Mouse (Mus musculus) heart, embryonic 14.5 days (tissue): Measurements from ENCODE around the gene Pdia5. TPM values are rescaled to one million over a fixed set of nuclear protein-coding genes. Genes with fewer than 3 reads are reported as not detected.

Experiments
- ATAC-seq: fragments of 200-750 bp; cut with Nextera tagmentation; 2 replicates; pipeline ENCODE4 v1.8.0; 2017; ENCODE audit warnings: low read depth, moderate TSS enrichment; ENCODE audit not compliant: insufficient number of reproducible peaks, insufficient read depth, low FRiP score
- H3K27ac ChIP-seq, 2 experiments: fragments of 200-500 bp in 1 of 2; fragments of 300-500 bp in 1 of 2; sonication (generic) in 1 of 2; replicated peaks in 1 of 2; 2 replicates each; pipeline ENCODE4 v1.5.1; 2012 to 2014; ENCODE audit warnings: low read depth in 2 of 2, low read length in 2 of 2, control low read depth in 1 of 2, mild to moderate bottlenecking in 1 of 2, mixed read lengths in 1 of 2; ENCODE audit not compliant: control insufficient read depth in 1 of 2, insufficient read depth in 1 of 2
- H3K27me3 ChIP-seq: fragments of 300-500 bp; sonication (generic); 2 replicates; pipeline ENCODE4 v1.6.1; 2014; ENCODE audit warnings: mild to moderate bottlenecking, low read length, control low read depth; ENCODE audit not compliant: control insufficient read depth, insufficient read depth
- H3K36me3 ChIP-seq: fragments of 300-500 bp; sonication (generic); 2 replicates; pipeline ENCODE4 v1.6.1; 2014; ENCODE audit warnings: mild to moderate bottlenecking, control low read depth, low read length, mixed read lengths; ENCODE audit not compliant: control insufficient read depth, insufficient read depth
- H3K4me1 ChIP-seq, 2 experiments: fragments of 200-500 bp in 1 of 2; fragments of 300-500 bp in 1 of 2; sonication (generic) in 1 of 2; 2 replicates each; pipeline ENCODE4 v1.6.1; 2012 to 2014; ENCODE audit warnings: low read length in 2 of 2, control low read depth in 1 of 2, mixed read lengths in 1 of 2; ENCODE audit not compliant: control insufficient read depth in 2 of 2, insufficient read depth in 2 of 2
- H3K4me2 ChIP-seq: fragments of 300-500 bp; sonication (generic); 2 replicates; pipeline ENCODE4 v1.6.1; 2014; ENCODE audit warnings: mild to moderate bottlenecking, low read length
- H3K4me3 ChIP-seq, 2 experiments: fragments of 200-500 bp in 1 of 2; fragments of 300-500 bp in 1 of 2; sonication (generic) in 1 of 2; 2 replicates each; pipeline ENCODE4 v1.5.1; 2012 to 2014; ENCODE audit warnings: low read length in 2 of 2, mild to moderate bottlenecking in 2 of 2, control low read depth in 1 of 2, low read depth in 1 of 2, moderate library complexity in 1 of 2; ENCODE audit not compliant: control insufficient read depth in 1 of 2, insufficient read depth in 1 of 2
- H3K9ac ChIP-seq: fragments of 300-500 bp; sonication (generic); 2 replicates; pipeline ENCODE4 v1.6.1; 2014; ENCODE audit warnings: mild to moderate bottlenecking, low read length
- H3K9me3 ChIP-seq: fragments of 300-500 bp; sonication (generic); 2 replicates; pipeline ENCODE4 v1.6.1; 2016; ENCODE audit warnings: low read length, control low read depth; ENCODE audit not compliant: control insufficient read depth
- WGBS: fragments of 180-500 bp; shearing (Covaris S2); extraction: QIAGEN DNeasy Blood & Tissue Kit; methylation state at CpG from one replicate; pipeline ENCODE4 v1.1.7; 2014; 5-methylcytosine and 5-hydroxymethylcytosine counted together
- polyA plus RNA-seq: library from polyadenylated mRNA; unstranded; fragments of >200 nt; fragmentation: Nextera tagmentation; extraction: Ambion mirVana; gene quantifications from 2 replicates; pipeline ENCODE4 v1.2.1, GENCODE M21; 2014

Gene Pdia5
- polyA plus RNA-seq, 1 experiment from 2014 or later: 14.7 TPM

GRCm38 (mm10) chr16:35380048-35380447 is 110.6 kb downstream of the Pdia5 start:
- Histone ChIP-seq H3K9ac (no peak overlapping the region), H3K4me3 (no peak overlapping the region), H3K4me1 (no peaks in the 10 kb centered on the region), H3K27ac (no peak overlapping the region), H3K9me3 (no peaks in the 10 kb centered on the region), H3K27me3 (no peaks in the 10 kb centered on the region), H3K36me3 (no peaks in the 10 kb centered on the region), H3K4me2 (no peak overlapping the region)
- ATAC-seq: no peak
- 86% methylated on average over 9 of the region's 9 CpGs for WGBS

DNA sequence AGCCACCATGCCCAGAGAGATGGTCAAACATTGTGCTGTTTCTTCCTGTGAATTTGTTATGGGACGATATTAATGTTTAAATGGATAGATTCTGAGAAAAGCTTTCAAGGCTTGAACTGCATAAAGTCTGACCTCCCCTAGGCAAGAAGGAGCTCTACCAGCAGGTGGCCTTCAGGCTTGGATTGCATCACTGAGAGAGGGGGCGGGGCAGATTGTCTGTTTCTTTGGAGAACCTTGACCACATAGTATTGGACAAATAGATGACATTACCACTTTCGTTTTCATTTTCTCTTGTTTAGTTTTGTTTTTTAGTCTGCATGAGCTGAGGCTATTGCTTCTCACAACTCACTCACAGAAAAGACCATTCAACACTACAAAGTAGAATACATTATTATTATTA is 111.3 kb downstream of the Pdia5 start:
- Histone ChIP-seq H3K36me3 (no peaks in the 10 kb centered on the region), H3K27ac (no peak overlapping the region), H3K27me3 (no peaks in the 10 kb centered on the region), H3K4me3 (no peak overlapping the region), H3K9ac (no peak overlapping the region), H3K4me2 (no peak overlapping the region), H3K9me3 (no peaks in the 10 kb centered on the region), H3K4me1 (no peaks in the 10 kb centered on the region)
- no peak for ATAC-seq
- WGBS: 74% methylated on average over 3 of the region's 3 CpGs

- peak overlapping the region; percentile 91 for H3K4me2 ChIP-seq
- peak overlapping the region in 1 of 2 experiments; percentile 21; a peak in 1 of 4 replicates for H3K27ac ChIP-seq
- H3K27me3 ChIP-seq: no peaks in the 10 kb centered on the region
- no peaks in the 10 kb centered on the region for H3K9me3 ChIP-seq
- peak overlapping the region; percentile 55 to 92 for H3K4me3 ChIP-seq
- peaks cover 20% of the 10 kb centered on the region for H3K36me3 ChIP-seq
- peak overlapping the region; percentile 75 for H3K9ac ChIP-seq
- WGBS: under 1% methylated on average over 7 of the region's 7 CpGs
- H3K4me1 ChIP-seq: peaks cover 3 to 7% of the 10 kb centered on the region in 2 experiments; a peak in 3 of 4 replicates
- 0 out of 2 replicates have a peak, but pooled peaks have one; percentile 8 for ATAC-seq
Measured at GRCm38 (mm10) chr16:35364063-35364428, 126.6 kb downstream of the Pdia5 start.

DNA sequence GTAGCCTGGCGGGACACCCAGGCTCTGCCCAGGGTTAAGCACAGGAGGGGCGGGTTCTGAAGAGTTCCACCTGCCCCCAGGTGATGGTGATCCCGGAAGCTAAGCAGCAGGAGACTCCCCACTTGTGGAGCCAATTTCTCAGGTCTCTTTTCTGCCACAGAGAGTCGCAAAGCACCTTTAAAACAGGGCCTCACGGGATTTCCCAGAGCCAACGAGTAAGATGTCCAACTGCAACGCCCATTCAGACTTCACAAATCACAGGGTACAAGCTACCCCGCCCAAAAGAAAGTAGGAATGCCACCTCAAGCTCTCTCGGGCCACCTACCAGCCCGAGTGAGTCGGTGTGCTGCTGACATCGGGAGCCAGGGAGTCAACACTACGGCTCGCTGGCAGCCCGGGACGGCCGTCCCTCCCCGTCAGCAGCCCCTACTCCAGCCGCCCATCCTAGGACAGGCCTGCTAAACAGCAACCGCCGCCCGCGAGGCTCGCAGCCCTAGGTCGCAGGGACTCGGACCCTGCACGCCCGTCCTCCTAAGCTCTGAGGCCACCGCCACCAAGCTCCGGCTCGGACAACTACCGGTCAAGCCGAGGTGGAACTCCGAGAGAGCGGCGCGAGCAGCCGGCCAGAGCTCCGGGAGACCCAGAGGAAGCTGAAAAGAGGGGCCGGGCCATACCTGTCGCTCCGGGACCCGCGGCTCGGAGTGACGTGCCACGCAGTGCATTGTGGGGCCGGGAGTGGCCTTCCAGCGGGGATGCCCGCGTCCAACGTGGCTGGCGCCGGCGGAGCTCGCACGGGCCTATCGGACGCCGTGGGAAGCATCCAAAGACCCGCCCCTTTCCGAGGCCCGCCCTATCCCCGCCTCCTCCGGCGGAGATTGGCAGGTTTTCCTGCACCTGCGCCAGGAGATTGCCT is 127.3 kb downstream of the Pdia5 start, which contains the start of gene Sec22a:
Sec22a (minus strand) TSS at position 769 of the 913 bp plus-strand sequence.
- ATAC-seq: peak; percentile 100
- Histone ChIP-seq H3K27me3 (no peaks in the 10 kb centered on the region), H3K4me1 (peaks cover 3 to 7% of the 10 kb centered on the region in 2 experiments; a peak in 3 of 4 replicates), H3K9ac (peak within 1 kb of the TSS; percentile 92), H3K9me3 (no peaks in the 10 kb centered on the region), H3K4me2 (peak within 1 kb of the TSS; percentile 91), H3K4me3 (peak within 1 kb of the TSS; percentile 84 to 92), H3K27ac (peak within 1 kb of the TSS; percentile 40 to 79), H3K36me3 (peaks cover 20% of the 10 kb centered on the region)
- under 1% methylated on average over 67 of the region's 67 CpGs for WGBS

DNA sequence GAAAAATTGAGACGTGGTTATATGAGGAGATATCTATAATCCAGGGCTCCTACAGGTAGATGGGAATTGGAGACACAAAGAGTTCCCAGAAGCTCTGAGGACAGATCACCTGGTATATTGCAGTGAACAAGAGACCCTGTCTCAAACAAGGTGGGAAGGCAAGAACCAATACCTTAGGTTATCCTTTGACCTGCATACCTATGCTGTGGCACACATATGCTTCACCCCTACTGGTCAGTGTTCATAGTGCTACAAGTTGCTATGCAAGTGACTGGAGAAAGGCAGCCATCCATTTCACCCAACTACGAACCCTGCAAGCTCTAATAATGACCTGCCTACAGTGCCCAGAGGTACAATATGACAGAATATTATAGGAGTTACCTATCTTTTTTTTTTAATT is 128.5 kb downstream of the Pdia5 start:
- Histone ChIP-seq H3K27me3 (no peaks in the 10 kb centered on the region), H3K4me2 (no peak overlapping the region), H3K4me1 (peaks cover 3 to 7% of the 10 kb centered on the region in 2 experiments; a peak in 3 of 4 replicates), H3K9me3 (no peaks in the 10 kb centered on the region), H3K4me3 (no peak overlapping the region), H3K27ac (no peak overlapping the region), H3K9ac (no peak overlapping the region), H3K36me3 (peaks cover 27% of the 10 kb centered on the region)
- 83% methylated on average over 2 of the region's 2 CpGs for WGBS
- no peak for ATAC-seq

DNA sequence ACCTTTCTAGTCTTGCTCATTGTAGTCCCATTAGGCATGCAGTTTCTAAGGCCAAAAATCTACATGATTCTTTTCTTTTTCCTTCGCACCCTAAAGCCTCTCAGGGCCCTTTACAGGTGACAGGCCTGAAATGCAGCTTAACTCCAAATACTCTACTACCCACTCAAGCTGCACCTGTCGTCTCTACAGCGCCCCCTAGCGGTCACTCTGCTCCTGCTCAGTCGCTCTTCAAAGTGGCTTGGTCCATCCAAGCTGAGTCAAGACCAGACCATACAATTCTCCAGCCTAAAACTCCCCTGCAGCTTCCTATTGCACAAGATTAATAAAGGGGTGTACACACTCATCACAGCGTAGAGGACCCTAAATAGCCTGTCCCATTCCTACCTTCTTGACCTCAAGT is 130.1 kb downstream of the Pdia5 start:
- peaks cover 3 to 7% of the 10 kb centered on the region in 2 experiments for H3K4me1 ChIP-seq
- H3K27me3 ChIP-seq: no peaks in the 10 kb centered on the region
- 34% methylated on average over 6 of the region's 6 CpGs for WGBS
- no peak for ATAC-seq
- no peak overlapping the region for H3K4me2 ChIP-seq
- H3K4me3 ChIP-seq: no peak overlapping the region
- no peak overlapping the region for H3K27ac ChIP-seq
- no peaks in the 10 kb centered on the region for H3K9me3 ChIP-seq
- H3K36me3 ChIP-seq: peaks cover 32% of the 10 kb centered on the region
- no peak overlapping the region for H3K9ac ChIP-seq

DNA sequence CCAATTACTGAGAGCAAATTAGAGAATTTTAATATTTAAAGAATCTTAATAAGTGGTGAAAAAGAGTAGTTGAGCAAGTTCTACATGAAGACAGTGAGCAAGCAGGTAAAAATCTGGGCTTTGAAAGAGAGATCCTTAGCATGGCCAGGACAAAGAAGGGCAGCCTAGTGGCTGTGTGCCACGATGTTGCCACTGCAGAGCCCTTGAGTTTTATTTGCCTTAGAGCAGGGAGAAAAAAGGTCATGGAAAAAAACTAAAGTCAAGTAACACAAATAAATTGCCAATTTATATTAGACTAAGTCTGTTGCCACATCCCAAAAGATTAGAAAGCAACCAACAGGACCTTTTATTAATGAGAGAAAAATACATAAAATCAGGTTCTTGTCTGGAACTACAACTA is 133.2 kb downstream of the Pdia5 start:
- no peak overlapping the region for H3K4me3 ChIP-seq
- H3K4me1 ChIP-seq: no peaks in the 10 kb centered on the region; a peak in 1 of 4 replicates
- no peak for ATAC-seq
- peaks cover 37% of the 10 kb centered on the region for H3K36me3 ChIP-seq
- H3K9ac ChIP-seq: no peak overlapping the region
- no peaks in the 10 kb centered on the region for H3K9me3 ChIP-seq
- WGBS: 82% methylated on average over 1 of the region's 1 CpGs
- H3K4me2 ChIP-seq: no peak overlapping the region
- no peak overlapping the region for H3K27ac ChIP-seq
- H3K27me3 ChIP-seq: no peaks in the 10 kb centered on the region
